Mouse (Mus musculus) v-Abl transformed pro-B cells (cell line): ENCODE measurements around the gene Klk4.

Experiments used
- in situ Hi-C, 2 experiments: fragments of 400-800 bp; cut with MboI; formaldehyde crosslinking; loops; one replicate each; pipeline ENCODE4 v1.15.1; 2025; ENCODE audit not compliant: unreplicated experiment in 2 of 2

Klk4 gene

DNA sequence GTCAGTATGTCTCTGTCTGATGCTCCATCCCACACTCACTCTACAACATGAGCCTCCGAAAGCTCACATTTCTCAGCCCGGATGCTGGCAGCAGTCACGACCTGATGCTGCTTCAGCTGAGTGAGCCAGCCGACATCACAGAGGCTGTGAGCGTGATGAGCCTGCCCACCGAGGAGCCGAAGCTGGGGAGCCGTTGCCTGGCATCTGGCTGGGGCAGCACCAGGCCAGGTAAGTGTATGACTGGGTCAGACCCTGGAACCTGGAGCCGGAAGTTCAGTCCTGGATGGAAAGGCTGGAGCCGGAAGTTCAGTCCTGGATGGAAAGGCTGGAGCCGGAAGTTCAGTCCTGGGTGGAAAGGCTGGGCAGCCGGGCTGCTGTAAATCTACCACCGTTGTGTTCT is 37.5 kb downstream of the Klk4 start:
- in situ Hi-C loops = loop anchor here in 1 of 2 experiments (25.0 kb wide), 1 partner anchor 419 kb away; no protein-coding TSS in a partner anchor

DNA sequence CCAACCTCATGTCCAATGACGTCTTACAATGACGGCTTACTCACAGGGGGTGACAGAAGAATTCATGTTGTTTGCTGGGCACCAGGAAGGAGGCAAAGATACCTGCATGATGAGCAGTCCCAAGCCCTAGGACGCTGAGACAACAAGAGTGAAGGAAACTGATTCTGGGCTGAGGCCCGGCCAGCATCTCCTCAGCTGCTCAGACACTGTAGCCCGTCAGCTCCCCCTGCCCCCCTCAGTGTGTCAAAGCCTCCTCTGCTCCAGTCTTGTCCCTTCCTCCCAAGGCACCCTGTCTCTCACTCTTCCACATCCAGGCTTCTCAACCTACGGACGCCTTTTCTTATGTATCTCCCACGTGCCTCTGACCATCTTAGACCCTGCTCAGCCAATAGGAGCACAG is 37.9 kb downstream of the Klk4 start:
- in situ Hi-C loops = loop anchor here in 1 of 2 experiments (25.0 kb wide), 1 partner anchor 418 kb away; no protein-coding TSS in a partner anchor

DNA sequence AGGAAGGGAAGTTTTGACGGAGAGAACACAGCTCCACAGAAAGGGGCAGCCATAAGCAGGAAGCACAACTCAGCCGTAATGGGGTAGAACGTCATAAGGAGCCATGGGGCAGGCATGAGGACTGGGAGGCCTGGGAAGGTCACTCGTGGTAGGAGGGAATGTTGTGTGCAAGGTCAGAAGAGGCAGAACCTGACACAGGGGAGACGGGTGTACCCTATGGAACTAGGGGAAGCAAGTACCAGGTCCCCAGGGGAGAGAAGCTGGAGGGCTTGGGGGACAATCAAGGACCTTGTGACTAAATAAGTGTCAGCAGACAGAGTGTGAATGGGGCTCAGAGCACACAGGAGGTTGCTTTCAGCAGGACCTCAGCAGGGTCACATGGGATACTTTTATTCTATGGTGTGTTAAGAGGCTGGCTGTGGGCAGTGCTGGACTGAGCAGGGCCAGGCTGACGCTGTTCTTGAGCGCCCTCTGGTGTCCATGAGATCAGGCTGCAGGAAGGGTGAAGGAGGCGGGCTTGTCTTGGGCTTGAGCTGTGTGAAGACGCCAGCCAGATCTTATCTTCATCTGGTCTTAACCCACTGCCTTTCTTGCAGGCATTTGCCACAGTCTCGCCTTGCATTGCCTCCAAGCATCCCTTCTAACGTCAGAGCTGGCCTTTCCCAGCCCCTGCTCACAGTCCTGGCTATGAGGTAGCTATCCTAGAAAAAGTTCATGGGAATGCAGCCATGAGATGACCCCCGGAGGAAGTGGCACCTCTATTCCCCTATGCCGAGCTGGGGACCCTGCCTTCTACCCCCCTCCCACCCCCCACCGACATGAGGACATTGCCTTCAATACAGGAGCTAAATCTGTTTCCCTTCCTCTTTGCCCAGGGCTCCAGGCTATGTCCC is 38.8 kb downstream of the Klk4 start:
- in situ Hi-C loops = loop anchor here in 1 of 2 experiments (25.0 kb wide), 1 partner anchor 417 kb away; no protein-coding TSS in a partner anchor

DNA sequence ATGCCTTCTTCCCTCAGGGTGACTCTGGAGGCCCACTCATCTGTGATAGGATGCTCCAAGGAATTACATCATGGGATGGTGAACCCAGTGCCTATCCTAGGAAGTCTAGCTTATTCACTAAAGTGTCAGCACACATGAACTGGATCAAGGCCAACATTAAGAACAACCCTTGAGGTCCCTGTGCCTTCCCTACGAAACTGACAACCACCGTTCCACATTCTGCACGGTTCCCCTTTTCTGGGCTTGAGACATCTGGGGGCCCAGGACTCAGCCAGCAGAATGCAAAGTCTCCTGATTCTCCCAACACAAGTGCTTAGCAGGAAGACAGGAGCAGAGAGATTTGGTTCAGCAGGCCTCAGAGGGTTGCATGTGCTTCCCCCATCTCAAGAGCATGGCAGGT is 39.6 kb downstream of the Klk4 start:
- in situ Hi-C loops = loop anchor here in 1 of 2 experiments (25.0 kb wide), 1 partner anchor 417 kb away; no protein-coding TSS in a partner anchor

DNA sequence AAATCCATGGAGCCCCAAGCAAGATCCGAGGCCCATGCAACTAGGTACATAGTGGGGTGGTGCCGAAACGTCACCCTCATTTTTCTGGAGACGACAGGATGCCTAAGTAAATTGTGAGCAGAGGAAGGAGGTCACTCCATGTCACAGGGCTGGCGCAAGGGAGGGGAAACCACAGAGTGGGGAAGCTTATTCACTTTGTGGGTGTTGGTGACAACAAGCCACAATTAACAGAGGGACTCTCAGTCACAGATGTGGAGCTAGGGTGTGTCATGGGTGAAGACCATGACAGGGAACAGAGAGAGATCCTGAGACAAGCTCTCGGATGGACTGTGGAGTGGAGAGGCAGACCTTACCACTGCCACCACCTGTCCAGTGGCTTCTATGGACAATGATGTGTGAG is 40.1 kb downstream of the Klk4 start:
- in situ Hi-C loops = loop anchor here in 1 of 2 experiments (25.0 kb wide), 1 partner anchor 416 kb away; no protein-coding TSS in a partner anchor

DNA sequence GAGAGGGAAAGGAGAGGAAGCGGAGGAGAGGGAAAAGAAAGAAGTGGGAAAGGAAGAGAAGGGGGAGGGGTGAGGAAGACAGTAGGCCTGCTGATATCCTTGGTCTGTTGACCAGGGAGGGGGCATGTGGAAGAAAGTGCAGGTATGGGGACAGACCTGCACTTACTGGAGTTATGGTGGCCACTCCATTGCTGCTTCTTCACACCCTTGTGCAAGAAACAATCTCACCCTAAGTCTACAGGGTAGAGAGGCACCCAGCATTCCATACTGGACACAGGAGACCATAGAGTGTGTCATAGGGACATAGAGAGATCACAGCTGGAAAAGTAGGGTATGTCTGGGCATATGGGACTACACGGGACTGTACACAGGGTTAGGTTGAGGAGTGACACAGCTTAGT is 41.0 kb downstream of the Klk4 start:
- in situ Hi-C loops = loop anchor here in 1 of 2 experiments (25.0 kb wide), 1 partner anchor 415 kb away; no protein-coding TSS in a partner anchor

DNA sequence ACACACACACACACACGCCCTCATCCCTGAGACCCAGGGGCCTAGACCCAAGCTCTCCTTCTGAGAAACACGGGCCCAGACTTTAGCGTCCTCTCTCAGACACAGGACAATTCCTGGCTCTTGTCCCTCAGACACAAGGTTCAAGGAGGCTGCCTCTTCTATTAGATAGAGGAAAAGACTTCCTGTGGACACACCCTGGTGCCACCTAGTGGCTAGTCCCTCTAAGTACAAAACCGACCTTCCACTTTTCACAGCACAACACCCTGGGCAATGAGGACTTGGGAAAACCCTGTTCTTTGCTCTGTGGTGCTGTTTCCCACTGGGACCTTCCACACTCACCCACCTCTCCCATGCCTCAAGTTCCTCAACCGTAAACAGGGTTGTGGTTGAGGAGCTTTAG is 45.0 kb downstream of the Klk4 start:
- in situ Hi-C loops = no loop called here

DNA sequence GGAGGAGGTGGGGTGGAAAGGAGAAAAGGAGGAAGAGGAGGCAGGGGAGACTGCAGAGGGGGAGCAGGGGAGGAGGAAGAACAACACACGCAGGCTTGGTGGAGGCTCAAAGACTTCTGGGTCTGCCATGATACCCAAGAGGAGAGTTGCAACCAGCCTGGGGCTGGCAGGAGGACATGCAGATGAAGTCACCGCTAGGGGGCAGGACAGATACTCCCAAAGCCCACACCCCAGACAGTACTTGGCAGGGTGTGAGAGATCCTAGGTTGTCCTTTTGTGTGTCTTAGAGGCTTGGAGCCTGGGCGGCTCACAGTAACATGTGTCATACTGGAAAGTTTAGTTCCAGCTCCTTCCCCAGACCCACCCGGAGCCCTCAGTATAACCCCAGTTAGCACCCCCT is 47.6 kb downstream of the Klk4 start:
- in situ Hi-C loops = no loop called here

DNA sequence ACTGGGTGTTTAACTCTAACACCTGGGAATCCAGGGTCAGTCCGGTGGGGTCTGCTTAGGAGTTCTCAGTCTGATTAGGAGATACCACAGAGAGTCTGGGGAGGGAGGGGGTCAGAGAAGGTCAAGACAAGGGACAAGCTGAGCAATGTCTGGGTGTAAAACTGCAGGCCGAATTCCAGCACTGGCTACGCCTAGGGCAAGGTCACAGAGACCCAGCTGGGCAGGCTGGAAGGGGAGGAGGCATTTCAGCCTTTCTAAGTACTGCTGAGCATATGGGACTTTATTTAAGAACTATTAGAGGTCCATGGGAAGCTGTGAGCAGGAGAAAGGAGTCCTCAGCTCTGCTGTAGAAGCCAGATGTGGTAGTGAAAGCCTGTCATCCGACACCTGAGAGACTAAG is 51.4 kb downstream of the Klk4 start:
- in situ Hi-C loops = no loop called here

DNA sequence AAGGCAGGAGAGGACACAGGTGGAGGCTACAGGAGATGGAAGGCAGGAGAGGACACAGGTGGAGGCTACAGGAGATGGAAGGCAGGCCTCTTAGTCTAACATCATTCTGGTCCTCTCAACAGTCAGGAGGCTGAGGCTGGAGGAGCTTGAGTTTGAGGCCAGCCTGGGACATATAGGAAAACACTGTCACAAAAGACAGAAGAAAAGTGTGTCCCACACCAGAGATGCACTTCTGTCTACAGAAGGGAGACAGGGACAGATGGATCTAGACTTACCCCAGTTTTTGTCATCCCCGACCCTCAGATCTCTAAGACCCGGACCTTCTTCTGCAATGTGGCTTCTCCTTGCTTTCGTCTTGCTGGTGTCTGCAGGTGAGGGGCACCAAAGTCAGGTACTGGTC is 52.5 kb downstream of the Klk4 start, which contains the start of gene Klk15:
Gene Klk15 (plus strand): TSS at position 301 of the 400 bp plus-strand sequence.
- in situ Hi-C loops = no loop called here

DNA sequence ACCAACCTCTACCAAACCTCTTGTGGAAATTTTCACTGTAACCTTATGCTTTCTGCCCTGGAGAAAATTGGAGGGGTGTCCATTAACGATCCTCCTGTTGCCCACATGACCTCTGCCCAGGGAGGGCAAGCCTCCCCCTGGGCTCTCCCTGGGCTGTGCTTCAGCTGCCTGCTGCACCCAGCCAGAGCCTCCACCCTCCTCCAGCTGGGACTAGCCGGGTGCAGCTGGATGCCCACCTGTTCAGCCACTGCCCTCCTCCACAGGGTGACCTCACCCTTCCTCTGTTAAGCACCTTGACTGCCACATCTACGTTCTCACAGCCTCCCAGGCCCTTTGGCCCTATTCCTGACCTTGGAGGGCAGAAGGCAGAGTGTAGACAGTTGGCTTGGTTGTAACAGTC is 53.8 kb downstream of the Klk4 start:
- in situ Hi-C loops = no loop called here
